Mouse (Mus musculus) small intestine, adult 2 months (tissue): ENCODE data around the gene Plcxd1. TPM values are rescaled to one million over a fixed set of nuclear protein-coding genes. Genes with fewer than 3 reads are reported as not detected.
A peak's percentile ranks its signal among the peaks of the same experiment; 100 is the strongest.

ENCODE experiments used
- H3K27ac ChIP-seq: fragments of 200-500 bp; 2 replicates; pipeline ENCODE4 v1.5.1; 2012; ENCODE audit warnings: low read depth, low read length, control low read depth, inconsistent platforms; ENCODE audit not compliant: insufficient read depth
- H3K27me3 ChIP-seq: fragments of 200-500 bp; 2 replicates; pipeline ENCODE4 v1.6.1; 2012; ENCODE audit warnings: mild to moderate bottlenecking, moderate library complexity, low read length, inconsistent platforms; ENCODE audit not compliant: control insufficient read depth, insufficient read depth
- H3K36me3 ChIP-seq: fragments of 200-500 bp; 2 replicates; pipeline ENCODE4 v1.6.1; 2012; ENCODE audit warnings: mild to moderate bottlenecking, low read length, control low read depth, inconsistent platforms; ENCODE audit not compliant: control insufficient read depth, insufficient read depth
- H3K4me1 ChIP-seq: fragments of 200-500 bp; 2 replicates; pipeline ENCODE4 v1.6.1; 2012; ENCODE audit warnings: low read length, inconsistent platforms, mixed read lengths; ENCODE audit not compliant: control insufficient read depth, insufficient read depth, insufficient read length
- H3K4me3 ChIP-seq: fragments of 200-500 bp; 2 replicates; pipeline ENCODE4 v1.5.1; 2012; ENCODE audit warnings: low read depth, mild to moderate bottlenecking, control low read depth, inconsistent platforms, low read length, moderate library complexity
- CTCF ChIP-seq: fragments of 200-500 bp; IDR thresholded peaks from 2 replicates; pipeline ENCODE4 v1.5.1; 2012; ENCODE audit warnings: low read depth, mild to moderate bottlenecking, control low read depth, inconsistent platforms, low read length, moderate library complexity, mixed read lengths; ENCODE audit not compliant: insufficient replicate concordance, insufficient read length; ENCODE audit errors: extremely low read depth
- POLR2A ChIP-seq: fragments of 200-500 bp; IDR thresholded peaks from 2 replicates; pipeline ENCODE4 v1.6.1; 2012; ENCODE audit warnings: low read depth, mild to moderate bottlenecking, control low read depth, inconsistent platforms, low read length, moderate library complexity
- whole genome bisulfite sequencing: fragments of 180-500 bp; shearing (Covaris S2); methylation state at CpG from one replicate; pipeline ENCODE4 v1.1.7; 2018; 5-methylcytosine and 5-hydroxymethylcytosine counted together
- polyA plus RNA-seq: library from polyadenylated mRNA; depleted of rRNA; stranded (reverse); fragments of >200 nt; gene quantifications from 2 replicates; pipeline ENCODE4 v1.2.3, GENCODE M21; 2012

The Plcxd1 gene
- polyA plus RNA-seq, 1 experiment, result 0.86 TPM

GRCm38 (mm10) chr5:110094030-110094846 lies 5.5 kb upstream of the Plcxd1 start, which contains the start of gene Gm35315:
Gene Gm35315 (minus strand): TSS chr5:110094420.
- no peaks in the 10 kb centered on the region for H3K36me3 ChIP-seq
- 0 out of 2 replicates have a peak, but pooled peaks cover 1% of the 10 kb centered on the region for H3K4me1 ChIP-seq
- TF ChIP-seq CTCF, result no peak
- 0 out of 2 replicates have a peak, but pooled peaks have one; percentile 47 for TF ChIP-seq POLR2A
- peak within 1 kb of the TSS; percentile 47 for H3K27ac ChIP-seq
- WGBS, result 2% methylated on average over 25 of the region's 25 CpGs
- peak within 1 kb of the TSS; percentile 65 for H3K4me3 ChIP-seq
- H3K27me3 ChIP-seq, result no peaks in the 10 kb centered on the region

- Histone ChIP-seq H3K4me1 (peaks cover 1% of the 10 kb centered on the region; the same call in 1 of the 2 replicates), H3K4me3 (peak overlapping the region; percentile 65), H3K27me3 (no peaks in the 10 kb centered on the region), H3K27ac (peak overlapping the region; percentile 47), H3K36me3 (no peaks in the 10 kb centered on the region)
- WGBS, result 0% methylated on average over 4 of the region's 4 CpGs
- TF ChIP-seq POLR2A (no peak), CTCF (no peak)
Measured at GRCm38 (mm10) chr5:110094847-110095213, 4.9 kb upstream of the Plcxd1 start.

- no peak overlapping the region for H3K4me3 ChIP-seq
- WGBS, result 32% methylated on average over 1 of the region's 1 CpGs
- peaks cover 15% of the 10 kb centered on the region for H3K4me1 ChIP-seq
- H3K27me3 ChIP-seq, result no peaks in the 10 kb centered on the region
- TF ChIP-seq CTCF, result no peak
- TF ChIP-seq POLR2A, result no peak
- peaks cover 10% of the 10 kb centered on the region for H3K36me3 ChIP-seq
- no peak overlapping the region for H3K27ac ChIP-seq
Measured at GRCm38 (mm10) chr5:110098991-110099477, 735 bp upstream of the Plcxd1 start.

- WGBS, result 3% methylated on average over 33 of the region's 37 CpGs
Measured at GRCm38 (mm10) chr5:110100921-110101631, 1.3 kb downstream of the Plcxd1 start.

GRCm38 (mm10) chr5:110101716-110102347 lies 2.1 kb downstream of the Plcxd1 start:
- Histone ChIP-seq H3K4me1 (peaks cover 19% of the 10 kb centered on the region), H3K27me3 (no peaks in the 10 kb centered on the region), H3K4me3 (peak overlapping the region; percentile 47), H3K36me3 (peaks cover 29% of the 10 kb centered on the region), H3K27ac (no peak overlapping the region)
- 22% methylated on average over 34 of the region's 34 CpGs for WGBS
- TF ChIP-seq CTCF (no peak), POLR2A (no peak)

More at GRCm38 (mm10) chr5:110100921-110101631, 1.3 kb downstream of the Plcxd1 start:
- Histone ChIP-seq H3K27me3 (no peaks in the 10 kb centered on the region), H3K27ac (no peak overlapping the region), H3K36me3 (peaks cover 28% of the 10 kb centered on the region), H3K4me1 (peaks cover 15% of the 10 kb centered on the region), H3K4me3 (peak overlapping the region; percentile 47)
- TF ChIP-seq POLR2A, result no peak
- TF ChIP-seq CTCF, result no peak

- 90% methylated on average over 13 of the region's 13 CpGs for WGBS
- Histone ChIP-seq H3K27me3 (no peaks in the 10 kb centered on the region), H3K36me3 (peaks cover 29% of the 10 kb centered on the region), H3K4me1 (peaks cover 21% of the 10 kb centered on the region), H3K27ac (no peak overlapping the region), H3K4me3 (no peak overlapping the region)
- no peak for TF ChIP-seq POLR2A
- TF ChIP-seq CTCF, result no peak
Measured at GRCm38 (mm10) chr5:110102429-110102828, 2.7 kb downstream of the Plcxd1 start.
